Mouse (Mus musculus) MEL-GATA-1-ER (cell line): ENCODE results near the gene Tssk2.

Source experiments
- DNase-seq: peaks from one replicate; pipeline ENCODE4 v3.0.0-alpha.2; 2012; ENCODE audit warnings: low read depth; ENCODE audit errors: extremely low read depth

The Tssk2 gene

GRCm38 (mm10) chr16:17945081-17945831 is 46.8 kb downstream of the Tssk2 start:
- DNase-seq = no peak

DNA sequence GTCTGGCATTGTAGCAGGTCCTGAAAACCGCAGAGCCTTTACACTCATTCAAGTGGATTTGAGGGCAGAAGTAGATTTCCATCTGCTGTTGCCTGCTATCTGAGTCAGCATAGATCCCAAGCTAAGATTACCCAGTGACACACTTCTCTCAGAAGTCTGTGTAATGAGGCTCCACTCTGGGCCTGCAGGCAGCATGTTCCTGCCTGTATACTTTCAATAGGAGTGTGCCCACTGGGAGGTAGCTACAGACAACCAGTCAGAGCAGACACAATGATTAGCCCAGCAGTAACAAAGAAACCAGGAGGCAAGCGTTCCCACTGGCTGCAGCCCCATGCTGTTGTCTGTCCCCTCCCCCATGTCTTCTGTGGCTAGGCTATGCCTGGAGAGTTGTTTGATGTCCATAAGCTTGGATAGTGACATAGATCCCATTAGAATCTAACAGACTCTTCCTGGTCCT is 51.0 kb downstream of the Tssk2 start:
- no peak for DNase-seq
